Mouse (Mus musculus) myocyte (in vitro differentiated cells): ENCODE data around the gene Gpr61.

Source experiments
- E2F4 ChIP-seq: IDR thresholded peaks from one replicate; pipeline ENCODE4 v1.6.1; 2011; ENCODE audit warnings: mild to moderate bottlenecking, control low read depth, moderate library complexity; ENCODE audit not compliant: insufficient read depth
- MYOD1 ChIP-seq, 3 experiments: IDR thresholded peaks; one replicate each; pipeline ENCODE4 v1.6.1; 2011; ENCODE audit warnings: control low read depth in 2 of 3, low read depth in 2 of 3, mild to moderate bottlenecking in 2 of 3, moderate library complexity in 1 of 3; ENCODE audit not compliant: insufficient read length in 2 of 3, control insufficient read depth in 1 of 3
- POLR2A ChIP-seq: IDR thresholded peaks from one replicate; pipeline ENCODE4 v1.6.1; 2011; ENCODE audit warnings: low read depth, mild to moderate bottlenecking, control low read depth, moderate library complexity; ENCODE audit not compliant: insufficient read length
- TCF12 ChIP-seq: IDR thresholded peaks from one replicate; pipeline ENCODE4 v1.6.1; 2011; ENCODE audit warnings: mild to moderate bottlenecking, control low read depth; ENCODE audit not compliant: poor library complexity, insufficient read depth, severe bottlenecking

DNA sequence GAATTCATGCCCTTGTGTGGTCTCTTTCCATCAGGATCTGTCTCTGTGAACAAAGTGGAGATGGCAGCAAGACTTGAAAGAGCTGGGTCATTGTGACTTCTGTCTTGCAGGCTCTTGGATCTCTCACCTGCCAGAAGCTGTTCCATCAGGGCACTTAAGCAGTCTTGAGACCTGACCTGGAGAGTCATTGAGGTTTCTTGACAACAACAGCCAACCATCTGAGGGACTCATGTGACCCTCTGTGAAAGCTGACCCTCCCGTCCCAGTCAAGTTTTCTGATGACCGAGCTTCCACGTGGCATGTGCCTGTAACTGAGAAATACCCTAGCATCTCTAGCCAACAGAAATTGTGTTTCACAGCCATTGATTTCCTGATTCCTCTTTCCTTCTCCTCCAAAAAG, 30.1 kb upstream of the Gpr61 start:
- TF ChIP-seq POLR2A, result no peak
- no peak for TF ChIP-seq TCF12
- no peak for TF ChIP-seq MYOD1 (IDR thresholded peaks at IDR 0.05; ENCODE audit: control insufficient read depth in 1 of 3, insufficient read length in 2 of 3, low read depth in 2 of 3)
- TF ChIP-seq E2F4, result no peak
